Mouse (Mus musculus): ENCODE results near the gene Rfk.

DNA sequence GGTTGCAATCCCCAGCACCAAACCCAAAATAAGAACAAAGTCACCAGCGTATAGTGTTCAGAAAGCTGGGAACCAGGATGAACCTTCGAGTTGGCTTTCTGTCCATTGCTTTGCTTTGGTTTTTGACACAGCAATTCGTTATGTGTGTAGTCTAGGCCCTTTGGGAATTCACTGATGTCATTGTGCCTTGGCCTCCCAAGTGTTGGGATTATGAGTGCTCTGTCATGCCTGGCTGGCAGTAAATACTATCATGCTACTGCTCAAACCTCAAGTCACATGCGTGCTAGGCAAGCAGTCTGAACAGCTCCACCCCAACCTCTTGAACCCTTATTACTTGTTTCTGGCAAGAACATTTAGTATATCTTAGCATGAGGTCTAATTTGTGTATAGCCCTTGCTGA is 9.3 kb downstream of the Rfk start:
- TF ChIP-seq CTCF (conservative IDR thresholded peaks at IDR 0.05; ENCODE audit: low read length), result no peak
- TF ChIP-seq POU5F1 (IDR thresholded peaks at IDR 0.05; ENCODE audit: borderline replicate concordance, low read length), result no peak

All from E14TG2a.4 (cell line).